Mouse (Mus musculus) adrenal gland, postnatal 14 days (tissue): ENCODE results near the gene Heatr3. TPM values are rescaled to one million over a fixed set of nuclear protein-coding genes. Genes with fewer than 3 reads are reported as not detected.

Source experiments
- DNase-seq: peaks from one replicate; pipeline ENCODE4 v3.0.0; 2021; ENCODE audit warnings: mixed read lengths
- long read RNA-seq, 2 experiments: library from polyadenylated mRNA; stranded (forward); transcript quantifications; one replicate each; pipeline ENCODE4 v2.0.0; 2021
- total RNA-seq: library from RNA; stranded (reverse); gene quantifications from 2 replicates; pipeline ENCODE4 v1.2.3, GENCODE M21; 2021

Gene Heatr3
- total RNA-seq: 31.8 and 32.3 TPM in 2 replicates
- long read RNA-seq, experiment 1, transcript Heatr3-201 (15 exons, 3,251 nt): major isoform, 38 of 46 reads
- long read RNA-seq, experiment 1, partial matches to known transcripts: 5 of 46 reads
- long read RNA-seq, experiment 1, other reads (novel, unspliced or antisense): 3 of 46 reads
- long read RNA-seq, experiment 2, transcript Heatr3-201 (15 exons, 3,251 nt): major isoform, 28 of 36 reads
- long read RNA-seq, experiment 2, partial matches to known transcripts: 5 of 36 reads
- long read RNA-seq, experiment 2, other reads (novel, unspliced or antisense): 2 of 36 reads

- peak; percentile 98 for DNase-seq
Measured at GRCm38 (mm10) chr8:88137748-88138484, at the start of gene Heatr3. Gene Heatr3, plus strand, starts transcription at chr8:88137855.

DNA sequence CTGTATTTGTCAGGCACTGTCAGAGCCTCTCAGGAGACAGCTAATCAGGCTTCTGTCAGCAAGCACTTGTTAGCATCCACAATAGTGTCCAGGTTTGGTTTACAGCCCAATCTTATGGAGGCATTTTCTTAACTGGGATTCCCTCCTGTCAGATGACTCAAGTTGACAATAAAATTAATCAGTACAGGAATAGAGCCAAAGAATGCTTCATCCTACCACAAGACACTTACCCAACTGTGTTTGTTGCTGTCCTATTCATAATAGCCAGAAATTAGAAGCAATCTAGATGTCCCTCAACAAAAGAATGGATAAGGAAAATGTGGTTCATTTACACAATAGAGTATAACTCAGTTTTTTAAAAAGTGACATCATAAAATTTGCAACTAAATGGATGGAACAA lies 49.6 kb upstream of the Heatr3 start:
- DNase-seq: no peak

- no peak for DNase-seq
Measured at GRCm38 (mm10) chr8:88091661-88092060, 46.0 kb upstream of the Heatr3 start.

- no peak for DNase-seq
Measured at GRCm38 (mm10) chr8:88093367-88093766, 44.3 kb upstream of the Heatr3 start.

GRCm38 (mm10) chr8:88098856-88099255 lies 38.8 kb upstream of the Heatr3 start:
- no peak for DNase-seq

- peak; percentile 53 for DNase-seq
Measured at GRCm38 (mm10) chr8:88099526-88099925, 38.1 kb upstream of the Heatr3 start.

DNA sequence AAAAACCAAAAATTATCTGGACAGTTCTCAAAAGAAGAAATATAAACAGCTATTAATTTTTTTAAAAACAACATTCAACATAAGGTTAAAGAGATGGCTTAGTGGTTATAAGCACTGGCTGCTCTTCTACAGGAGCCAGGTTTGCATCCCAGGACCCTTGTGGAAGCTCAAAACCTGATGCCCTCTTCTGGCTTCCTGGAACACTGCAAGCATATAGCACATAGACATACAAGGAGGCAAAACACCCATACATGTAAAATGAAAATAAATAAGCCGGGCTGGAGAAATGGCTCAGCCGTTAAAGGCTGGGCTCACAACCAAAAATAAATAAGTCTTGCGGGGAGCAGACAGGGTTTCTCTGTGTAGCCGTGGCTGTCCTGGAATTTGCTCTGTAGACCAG lies 28.4 kb upstream of the Heatr3 start:
- no peak for DNase-seq

- peak; percentile 94 for DNase-seq
Measured at GRCm38 (mm10) chr8:88118456-88119036, 19.1 kb upstream of the Heatr3 start, which contains the start of gene Cnep1r1. Gene Cnep1r1, plus strand, starts transcription at chr8:88118769.

DNA sequence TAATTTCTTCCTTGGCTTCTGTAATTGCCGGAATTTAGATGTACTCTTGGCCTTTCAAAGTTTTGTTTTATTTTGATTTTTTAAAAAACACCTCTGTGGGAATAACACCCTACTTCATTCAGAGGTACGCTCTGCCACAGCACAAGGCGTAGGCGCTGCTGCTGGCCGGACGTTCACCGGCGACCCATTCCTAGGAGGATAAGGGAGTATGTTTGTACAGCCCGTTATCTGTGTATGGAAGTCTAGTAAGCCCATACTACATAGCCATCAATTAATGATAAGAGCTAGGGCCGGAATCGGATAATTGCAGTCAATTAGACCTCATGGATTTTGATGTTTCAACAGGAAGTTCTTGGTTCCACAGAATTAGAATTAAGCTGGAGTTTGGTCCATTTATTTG lies 18.6 kb upstream of the Heatr3 start:
- DNase-seq: peak; percentile 40

DNA sequence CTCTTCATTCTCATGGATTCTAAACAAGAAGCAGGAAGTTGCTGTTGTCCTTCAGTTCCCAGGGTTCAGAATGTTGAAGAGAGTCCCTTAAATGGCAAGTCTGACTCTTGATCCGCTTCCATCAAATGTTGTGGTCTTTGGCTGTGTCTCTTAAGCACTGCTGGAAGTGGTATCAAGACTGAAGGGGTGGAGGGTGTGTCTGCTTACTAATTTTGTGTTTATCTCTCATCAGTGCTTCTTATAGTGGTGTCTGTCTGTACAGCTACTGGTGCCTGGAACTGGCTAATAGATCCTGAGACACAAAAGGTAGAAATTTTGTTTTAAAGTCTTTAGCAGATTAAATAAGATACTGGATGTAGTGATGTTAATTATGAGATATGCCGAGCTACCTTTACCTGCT lies 12.8 kb upstream of the Heatr3 start:
- no peak for DNase-seq

GRCm38 (mm10) chr8:88129397-88129796 lies 8.3 kb upstream of the Heatr3 start:
- DNase-seq: no peak

- no peak for DNase-seq
Measured at GRCm38 (mm10) chr8:88130754-88131317, 6.8 kb upstream of the Heatr3 start.

GRCm38 (mm10) chr8:88139256-88139655 lies 1.6 kb downstream of the Heatr3 start:
- no peak for DNase-seq

- DNase-seq: peak; percentile 14
Measured at GRCm38 (mm10) chr8:88141629-88142028, 4.0 kb downstream of the Heatr3 start.

GRCm38 (mm10) chr8:88144041-88144440 lies 6.4 kb downstream of the Heatr3 start:
- DNase-seq: no peak

GRCm38 (mm10) chr8:88150910-88151371 lies 13.3 kb downstream of the Heatr3 start:
- no peak for DNase-seq

DNA sequence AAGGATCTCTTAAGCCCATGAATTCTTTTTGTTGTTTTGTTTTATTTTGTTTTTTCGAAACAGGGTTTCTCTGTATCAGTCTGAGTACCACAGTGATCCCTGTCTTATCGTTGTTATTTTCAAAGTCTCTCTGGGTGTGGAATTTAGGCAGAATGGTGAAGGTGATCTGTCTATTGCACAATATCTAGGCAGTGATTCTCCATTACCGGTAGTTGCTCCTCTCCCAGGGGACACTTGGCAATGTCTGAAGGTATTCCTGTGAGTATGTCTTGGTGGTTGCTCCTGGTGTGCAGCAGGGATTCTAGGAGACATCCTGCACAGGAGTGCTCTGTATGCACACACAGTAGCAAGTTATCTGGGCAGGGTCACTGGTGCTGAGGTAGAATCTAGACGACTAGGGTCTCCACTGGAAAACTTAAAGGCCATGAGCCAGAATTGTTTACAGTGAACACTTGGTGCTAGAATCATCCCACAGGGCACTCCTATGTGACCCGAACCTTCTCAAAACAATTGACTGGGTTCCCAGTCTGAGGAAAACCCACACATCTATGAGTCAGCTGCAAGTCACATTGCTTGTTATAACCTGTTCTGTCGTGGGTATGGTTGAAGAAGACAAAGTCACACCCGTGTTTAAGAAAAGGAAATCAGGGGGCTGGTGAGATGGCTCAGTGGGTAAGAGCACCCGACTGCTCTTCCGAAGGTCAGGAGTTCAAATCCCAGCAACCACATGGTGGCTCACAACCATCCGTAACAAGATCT lies 22.8 kb downstream of the Heatr3 start:
- no peak for DNase-seq

DNA sequence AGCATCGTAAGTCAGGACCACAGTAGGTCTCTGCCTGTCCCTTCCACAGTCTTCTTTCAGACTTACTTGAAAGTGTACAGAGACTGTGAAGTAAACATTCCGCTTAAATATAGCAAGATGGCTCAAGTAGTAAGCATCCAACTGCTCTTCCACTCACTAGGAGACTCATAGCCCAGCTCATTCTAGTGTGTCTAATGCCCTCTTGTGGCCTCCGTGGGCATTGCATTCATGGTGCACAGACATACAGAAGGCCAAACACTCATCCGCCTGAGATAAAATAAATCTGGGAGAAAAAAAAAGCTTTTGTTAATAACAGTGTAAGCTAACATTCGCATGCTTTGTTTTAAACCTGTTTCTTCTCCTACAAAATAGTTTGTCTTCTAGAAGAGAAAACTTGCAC lies 23.8 kb downstream of the Heatr3 start:
- peak; percentile 82 for DNase-seq

GRCm38 (mm10) chr8:88175264-88175663 lies 37.6 kb downstream of the Heatr3 start:
- no peak for DNase-seq

GRCm38 (mm10) chr8:88177291-88177690 lies 39.6 kb downstream of the Heatr3 start:
- DNase-seq: no peak

- DNase-seq: no peak
Measured at GRCm38 (mm10) chr8:88183121-88183520, 45.5 kb downstream of the Heatr3 start.

DNA sequence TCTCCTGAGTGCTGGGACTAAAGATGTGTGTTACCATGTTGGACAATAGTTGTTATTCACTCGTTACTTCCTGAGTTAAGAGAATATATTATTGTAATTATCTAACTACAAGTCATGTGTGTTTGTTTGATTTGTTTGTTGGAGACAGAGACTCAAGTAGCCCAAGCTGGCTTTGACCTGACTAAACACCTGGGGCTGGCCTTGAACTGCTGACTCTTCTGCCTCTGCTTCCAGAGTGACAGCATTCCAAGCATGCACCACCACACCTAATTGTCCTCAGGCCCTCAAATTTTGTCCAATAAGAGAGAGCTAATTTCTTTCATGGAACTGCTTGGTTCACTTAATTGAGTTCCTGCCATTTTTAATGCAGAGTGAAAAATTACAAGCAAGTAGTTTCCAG lies 47.3 kb downstream of the Heatr3 start:
- DNase-seq: no peak
